Mouse (Mus musculus): ENCODE data around the gene Utp20.
"Not testable (repeated sequence)": the region's sequence is repeated elsewhere in the genome, so short reads cannot be mapped to it uniquely, and the experiment has no call there.

Utp20 gene

DNA sequence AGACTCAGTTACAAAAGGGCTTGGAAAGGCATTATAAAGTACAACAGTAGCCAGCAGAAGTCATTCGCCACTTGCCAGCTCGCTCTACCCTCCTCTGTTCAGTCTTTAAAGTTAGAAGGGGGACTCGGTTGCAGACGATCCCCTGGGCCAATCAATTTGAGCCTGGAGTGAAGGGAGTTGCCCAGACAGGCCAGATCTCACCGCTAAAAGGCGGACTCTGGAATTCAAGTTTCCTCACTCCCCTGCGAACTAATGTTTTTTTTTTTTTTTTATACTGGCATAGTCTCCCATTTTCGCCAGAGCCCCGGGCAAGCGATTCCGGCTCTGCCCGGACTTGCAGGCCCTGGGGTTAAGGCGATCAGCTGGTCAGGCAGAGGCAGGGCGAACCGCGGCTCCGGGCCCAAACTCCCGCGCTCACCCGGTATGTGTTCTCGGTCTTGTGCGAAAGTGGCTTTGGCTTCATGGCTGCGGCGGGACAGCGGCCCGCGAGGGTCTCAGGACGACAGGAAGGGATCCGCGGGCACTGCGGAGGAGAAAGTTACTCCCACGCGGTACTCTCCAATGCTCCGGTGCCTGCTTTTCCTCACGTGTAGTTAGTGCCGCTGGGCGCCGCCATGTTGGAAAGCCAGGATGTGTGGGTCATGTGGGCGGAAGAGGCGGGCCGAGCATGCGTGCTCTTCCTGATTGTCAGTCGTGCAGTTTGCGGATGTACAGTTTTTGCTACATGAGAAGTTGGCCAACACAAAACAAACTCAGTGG lies at the start of gene Utp20:
Utp20 (minus strand) TSS at position 617 of the 759 bp plus-strand sequence.
- DNase-seq (ENCODE audit: low spot score) = peak; percentile 83

DNA sequence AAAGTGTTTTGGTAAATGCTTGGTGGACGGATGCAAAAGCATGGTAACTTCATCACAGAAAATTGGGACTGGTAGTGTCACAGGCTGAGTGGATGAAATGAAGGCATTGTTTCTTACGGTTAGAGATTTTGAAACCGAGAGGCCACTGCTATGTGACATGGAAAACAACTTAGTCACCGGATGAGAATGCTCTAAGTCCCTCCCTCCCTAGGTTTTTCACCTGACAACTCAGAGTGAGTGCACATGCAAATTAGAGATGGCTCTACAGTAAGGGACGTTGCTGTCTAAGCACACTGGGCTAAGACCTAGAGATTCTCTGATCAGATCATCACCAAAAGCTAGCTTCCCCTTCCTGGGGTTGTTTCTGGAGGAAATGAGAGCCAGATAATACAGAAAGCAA lies 48.3 kb upstream of the Utp20 start:
- DNase-seq (ENCODE audit: low spot score) = no peak

DNA sequence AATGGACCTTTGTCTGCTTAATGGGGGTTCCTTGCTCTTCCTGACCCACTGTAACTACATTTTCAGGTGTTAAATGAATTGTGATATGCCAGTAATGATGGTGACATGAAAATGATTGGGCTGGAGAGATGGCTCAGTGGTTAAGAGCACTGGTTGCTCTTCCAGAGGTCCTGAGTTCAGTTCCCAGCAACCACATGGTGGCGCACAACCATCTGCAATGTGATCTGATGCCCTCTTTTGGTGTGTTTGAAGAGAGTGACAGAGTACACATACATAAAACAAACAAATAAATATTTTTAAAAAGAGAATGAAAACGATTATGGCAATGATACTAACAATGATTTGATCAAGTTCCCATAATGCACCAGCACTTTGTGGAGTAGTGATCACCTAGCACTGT lies 39.4 kb upstream of the Utp20 start:
- DNase-seq (ENCODE audit: low spot score) = no peak

DNA sequence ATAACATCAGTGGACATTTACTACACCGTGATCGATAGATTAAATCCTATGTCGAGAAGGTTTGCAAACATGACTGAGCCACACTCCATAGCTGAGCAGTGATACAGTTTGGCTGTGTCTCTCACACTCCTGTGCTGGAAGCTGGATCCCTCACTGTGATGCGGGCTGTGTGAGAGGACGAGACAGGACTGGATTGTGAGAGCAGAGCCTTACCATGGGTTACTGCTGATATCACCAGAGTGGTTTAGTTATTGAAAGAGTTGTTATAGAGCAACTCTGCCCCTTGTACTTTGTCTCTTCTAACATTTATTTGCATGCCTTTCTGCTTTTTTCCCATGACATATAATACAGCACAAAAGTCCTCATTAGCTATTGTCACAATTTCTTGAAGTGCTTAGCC lies 35.7 kb upstream of the Utp20 start:
- no peak for DNase-seq (ENCODE audit: low spot score)

DNA sequence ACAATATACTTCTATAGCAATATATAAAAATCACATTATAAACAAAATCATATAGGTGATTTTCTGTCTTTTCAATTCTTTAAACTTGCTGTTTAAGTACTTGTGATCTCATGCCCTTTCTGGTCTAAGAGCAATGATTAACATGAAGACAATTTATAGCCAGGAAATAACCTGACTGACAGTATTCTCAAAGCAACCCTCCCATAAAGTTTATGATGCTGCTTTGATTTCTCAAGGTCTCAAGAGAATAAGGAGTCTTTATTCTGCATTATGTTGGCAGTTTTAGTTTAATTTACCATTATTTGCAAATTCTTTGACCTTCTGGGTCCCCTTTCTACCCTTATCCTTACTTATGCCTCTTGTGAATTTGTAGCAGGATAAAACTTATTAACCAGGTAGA lies 34.8 kb upstream of the Utp20 start:
- DNase-seq (ENCODE audit: low spot score) = no peak

DNA sequence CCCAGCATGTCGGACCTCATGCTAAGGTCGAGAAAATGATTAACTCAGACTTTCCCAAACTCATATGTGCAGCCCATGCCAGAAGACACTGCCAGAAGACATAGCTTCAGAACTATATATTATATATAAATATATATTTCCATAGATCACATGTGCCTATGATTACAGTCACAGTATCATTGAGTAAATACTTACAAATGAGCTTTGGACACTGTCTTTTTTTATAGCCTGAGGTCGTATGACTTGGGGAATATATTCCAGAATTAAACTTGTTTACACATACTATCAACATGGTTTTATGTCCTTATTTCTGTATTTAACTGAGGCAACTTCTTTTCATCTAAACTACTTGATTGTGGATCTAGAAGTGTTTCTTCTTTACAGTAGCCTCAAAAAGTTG lies 34.3 kb upstream of the Utp20 start:
- no peak for DNase-seq (ENCODE audit: low spot score)

DNA sequence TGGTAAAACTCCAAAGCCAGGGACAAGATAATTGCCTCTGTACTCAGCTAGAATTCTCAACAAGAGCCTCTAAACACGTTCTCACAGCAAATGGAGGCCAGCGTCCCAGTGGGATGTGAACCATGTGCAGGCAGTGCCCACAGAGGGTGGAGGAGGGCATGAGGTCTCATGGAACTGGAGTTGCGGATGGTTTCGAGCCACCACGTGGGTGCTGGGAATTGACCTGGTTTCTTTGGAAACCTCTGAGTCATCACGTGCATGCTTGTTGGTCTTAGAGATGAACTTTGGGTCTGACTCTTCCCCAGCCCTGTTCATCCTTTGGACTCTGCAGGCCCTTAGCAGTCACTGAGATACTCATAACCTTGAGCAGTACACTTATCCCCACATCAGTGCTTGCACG lies 26.7 kb upstream of the Utp20 start:
- DNase-seq (ENCODE audit: low spot score) = no peak

DNA sequence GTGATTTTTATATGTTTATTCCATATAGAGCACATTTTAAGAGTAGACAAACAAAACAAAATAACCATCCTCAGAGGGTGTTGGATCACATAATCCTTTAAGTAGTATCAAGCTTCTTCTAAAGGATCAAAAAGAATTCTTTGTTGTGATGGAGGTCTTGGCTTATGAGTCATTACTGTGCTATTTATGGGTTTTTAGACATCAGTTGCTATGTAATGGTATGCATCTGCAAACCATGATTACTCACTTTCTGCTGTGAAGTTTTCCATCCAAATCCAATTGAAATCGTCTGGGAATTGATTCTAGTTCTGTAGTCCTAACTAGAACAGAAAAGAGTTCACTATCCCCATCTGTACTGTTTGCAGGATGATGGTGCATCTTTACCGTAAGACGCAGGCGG lies 23.4 kb upstream of the Utp20 start:
- DNase-seq (ENCODE audit: low spot score) = no peak

DNA sequence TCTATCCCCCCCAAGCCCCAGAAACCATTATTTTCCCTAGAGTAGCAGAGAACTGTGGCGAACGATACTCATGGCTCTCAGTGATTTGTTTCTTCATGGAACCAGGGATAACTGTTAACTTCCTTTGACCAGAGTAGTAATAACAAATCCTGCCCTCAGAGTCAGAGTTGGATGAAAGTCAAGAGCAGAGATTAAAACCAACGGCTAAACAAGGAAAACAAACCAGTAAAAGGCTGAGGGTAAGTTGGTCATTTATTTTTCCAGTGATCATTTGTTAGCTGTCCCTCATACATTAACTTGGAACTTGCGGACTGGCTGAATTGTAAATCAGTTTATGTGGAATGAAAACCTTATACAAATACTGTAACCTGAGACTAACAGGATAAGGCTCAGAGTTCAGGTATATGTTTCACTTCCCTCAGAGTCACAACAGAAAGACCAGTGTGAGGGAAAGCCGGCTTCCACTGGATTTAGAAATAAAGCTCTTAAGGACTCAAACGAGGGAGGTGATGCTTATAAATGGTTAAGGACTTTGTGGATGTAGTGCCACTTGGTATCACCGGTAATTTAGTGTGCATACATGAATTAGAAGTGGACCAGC lies 22.4 kb upstream of the Utp20 start:
- no peak for DNase-seq (ENCODE audit: low spot score)

DNA sequence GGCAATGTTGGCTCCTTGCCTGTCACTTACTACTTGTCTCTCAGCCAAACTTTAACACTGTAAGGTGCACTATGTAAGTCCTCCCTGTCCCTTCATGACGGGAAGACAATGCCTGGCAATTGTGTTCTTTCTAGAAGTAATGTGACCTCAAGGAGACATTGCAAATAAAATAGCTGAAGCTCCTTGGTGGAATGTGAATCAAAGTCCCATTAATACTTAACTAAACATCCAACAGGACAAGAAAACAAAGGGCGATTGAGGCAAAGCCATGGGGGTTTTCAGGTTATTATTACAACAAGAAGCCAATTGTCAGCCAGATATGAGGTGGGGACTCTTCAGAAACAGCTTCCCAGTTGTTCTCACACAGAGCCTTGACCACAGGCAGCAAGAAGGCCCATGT lies 7.6 kb upstream of the Utp20 start:
- DNase-seq (ENCODE audit: low spot score) = no peak

DNA sequence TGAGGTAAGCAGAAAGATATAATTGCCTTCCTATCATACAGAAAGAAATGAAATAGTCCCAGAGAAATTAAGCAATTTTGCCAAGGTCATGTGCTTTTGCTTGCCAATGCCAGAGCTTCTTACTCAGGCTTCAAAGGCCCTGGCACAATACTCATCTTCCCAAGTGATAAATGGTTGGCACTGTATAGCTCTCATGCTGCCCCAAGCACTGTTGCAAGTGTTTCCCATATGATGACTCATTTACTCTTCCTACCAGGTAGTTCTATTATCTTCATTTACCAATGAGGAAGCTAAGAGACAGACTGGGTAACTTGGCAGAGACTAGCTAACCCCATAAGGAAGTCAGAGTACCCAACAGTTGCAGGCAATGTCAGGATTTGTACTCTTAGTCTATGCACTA lies 1.8 kb upstream of the Utp20 start:
- DNase-seq (ENCODE audit: low spot score) = no peak

DNA sequence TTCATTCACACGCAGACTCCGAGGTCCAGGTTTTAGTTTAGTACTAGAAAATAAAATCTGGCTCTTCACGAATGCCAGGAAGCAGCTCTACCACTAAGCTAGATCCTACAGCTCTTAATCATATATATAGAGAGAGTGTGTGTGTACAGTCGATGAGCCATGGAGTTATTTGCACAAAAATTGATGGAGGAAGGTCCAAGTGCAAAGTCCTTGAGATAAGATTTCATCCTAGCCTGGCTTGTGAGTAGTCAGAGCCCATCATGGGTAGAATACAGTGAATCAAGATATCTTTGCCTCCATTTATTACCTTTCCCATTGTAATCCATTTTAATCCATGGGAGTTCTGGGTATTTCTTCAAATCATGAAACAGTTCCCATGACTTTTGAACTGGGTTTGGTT lies 992 bp upstream of the Utp20 start:
- no peak for DNase-seq (ENCODE audit: low spot score)

DNA sequence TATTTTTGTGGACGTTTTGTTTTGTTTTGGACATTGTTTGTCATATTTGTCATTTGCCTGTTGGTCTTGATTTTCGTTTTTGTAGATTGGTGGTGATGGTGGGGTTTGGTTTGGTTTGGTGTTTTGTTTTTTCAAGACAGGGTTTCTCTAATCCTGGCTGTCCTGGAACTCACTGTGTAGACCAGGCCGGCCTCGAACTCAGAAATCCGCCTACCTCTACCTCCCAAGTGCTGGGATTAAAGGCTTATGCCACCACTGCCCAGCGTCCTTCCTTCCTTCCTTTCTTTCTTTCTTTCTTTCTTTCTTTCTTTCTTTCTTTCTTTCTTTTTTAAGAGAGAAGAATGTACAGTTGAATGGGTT lies 323 bp upstream of the Utp20 start:
- DNase-seq (ENCODE audit: low spot score) = not testable (repeated sequence)

DNA sequence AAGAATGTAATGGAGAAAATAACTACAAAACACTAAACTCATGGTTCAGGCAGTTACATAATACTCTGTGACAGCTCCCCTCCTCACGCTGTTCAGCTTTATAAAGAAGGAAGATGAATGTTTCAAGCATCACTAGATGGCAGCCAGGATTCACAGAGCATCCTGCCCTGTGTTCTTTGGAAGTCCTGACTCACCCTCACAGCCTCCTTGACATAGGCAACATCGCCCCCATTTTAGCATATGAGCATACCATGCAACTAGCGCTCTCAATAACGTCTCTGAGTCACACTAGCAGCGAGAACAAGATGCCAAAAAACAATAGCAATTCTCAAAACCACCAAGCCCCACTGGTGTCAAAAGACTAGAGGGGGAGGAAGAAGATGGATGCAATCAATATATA lies 9.3 kb downstream of the Utp20 start:
- no peak for DNase-seq (ENCODE audit: low spot score)

DNA sequence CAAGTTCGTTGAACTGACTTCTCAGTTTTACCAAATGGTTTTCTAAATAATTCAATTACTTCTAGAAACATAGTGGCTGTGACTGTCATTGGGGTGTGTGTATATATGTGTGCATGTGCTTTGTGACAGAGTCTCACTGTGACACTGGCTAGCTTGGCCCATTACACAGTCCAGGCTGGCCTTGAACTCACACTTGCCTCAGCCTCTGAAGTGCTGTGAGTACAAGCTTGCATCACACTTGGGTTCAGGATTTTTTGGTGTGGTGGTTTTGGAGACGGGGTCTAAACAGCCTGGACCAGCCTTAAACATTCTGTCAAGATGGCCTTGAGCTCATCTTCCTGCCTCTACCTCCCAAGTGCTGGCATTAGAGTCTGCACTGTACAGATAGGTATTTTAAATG lies 11.3 kb downstream of the Utp20 start:
- no peak for DNase-seq (ENCODE audit: low spot score)

DNA sequence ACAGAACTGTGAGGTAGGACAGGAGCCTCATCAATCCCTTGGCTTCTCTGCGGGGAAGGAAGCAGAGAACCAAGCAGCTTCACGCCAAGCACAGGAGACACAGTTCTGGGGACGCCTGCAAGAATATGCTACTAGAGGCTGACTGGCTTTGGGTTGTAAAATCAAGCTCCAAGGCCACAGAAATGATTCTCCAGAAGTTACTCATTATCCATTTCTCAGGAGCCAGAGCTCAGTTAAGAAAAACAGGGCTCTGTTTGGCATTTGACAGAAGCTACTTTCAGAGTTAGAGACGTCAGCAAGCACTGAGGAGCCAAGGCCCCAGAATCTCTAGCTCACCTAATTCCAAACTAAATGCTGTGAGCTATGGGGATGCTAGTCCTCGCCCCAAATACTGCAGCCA lies 14.9 kb downstream of the Utp20 start:
- no peak for DNase-seq (ENCODE audit: low spot score)

DNA sequence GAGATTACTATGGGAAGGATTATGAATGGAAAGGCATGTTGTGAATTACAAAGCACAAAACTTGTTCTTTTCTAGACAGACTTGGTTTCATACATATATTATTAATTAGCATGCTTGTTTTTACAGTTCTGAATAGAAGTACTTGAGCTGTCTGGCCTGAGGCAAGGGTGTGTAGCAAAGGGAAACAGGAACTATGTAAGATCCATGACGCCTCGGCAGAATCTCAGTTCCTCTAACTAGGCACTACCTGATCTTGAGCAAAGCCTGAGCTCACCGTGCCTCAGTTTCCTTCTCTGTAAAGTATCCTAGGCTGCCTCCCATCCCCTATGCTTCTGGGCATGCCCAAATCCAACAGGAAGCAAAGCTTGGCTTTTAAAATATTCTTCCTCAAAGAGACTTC lies 24.4 kb downstream of the Utp20 start:
- no peak for DNase-seq (ENCODE audit: low spot score)

DNA sequence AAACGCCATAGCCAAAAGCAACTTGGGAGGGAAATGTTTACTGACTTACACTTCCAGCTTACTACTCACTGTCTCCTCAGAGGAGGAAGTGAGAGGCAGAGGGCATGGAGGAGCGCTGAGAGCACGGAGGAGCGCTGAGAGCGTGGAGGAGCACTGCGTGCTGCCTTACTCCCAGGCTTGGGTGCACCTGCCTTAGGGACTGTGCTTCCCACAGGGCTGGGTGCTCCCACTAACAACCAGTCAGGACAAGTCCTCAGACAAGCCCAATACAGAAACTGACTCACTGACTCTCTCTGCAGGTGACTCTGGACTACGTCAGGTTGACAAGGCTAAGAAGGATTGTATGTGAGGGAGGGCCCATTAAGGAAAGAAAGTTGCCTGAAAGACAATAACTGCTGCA lies 27.2 kb downstream of the Utp20 start:
- DNase-seq (ENCODE audit: low spot score) = no peak

DNA sequence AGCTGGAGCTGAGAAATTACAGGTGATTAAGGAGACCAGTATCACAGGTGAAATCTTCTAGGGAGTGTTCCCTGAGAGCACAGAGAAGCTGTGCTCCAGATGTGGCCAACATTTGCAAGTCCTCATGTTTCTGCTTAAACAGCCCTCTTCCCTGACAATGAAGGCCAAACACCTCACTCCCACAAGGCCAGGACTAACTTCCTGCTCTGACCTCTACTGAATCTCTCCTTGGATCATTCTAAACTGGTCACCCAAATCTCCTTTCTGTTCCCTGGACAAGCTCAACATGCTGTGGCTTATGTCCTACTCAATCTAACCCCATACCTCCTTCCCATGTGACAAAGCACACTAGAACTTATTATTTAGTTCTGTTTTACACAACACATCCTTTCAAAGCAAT lies 29.2 kb downstream of the Utp20 start:
- DNase-seq (ENCODE audit: low spot score) = no peak

DNA sequence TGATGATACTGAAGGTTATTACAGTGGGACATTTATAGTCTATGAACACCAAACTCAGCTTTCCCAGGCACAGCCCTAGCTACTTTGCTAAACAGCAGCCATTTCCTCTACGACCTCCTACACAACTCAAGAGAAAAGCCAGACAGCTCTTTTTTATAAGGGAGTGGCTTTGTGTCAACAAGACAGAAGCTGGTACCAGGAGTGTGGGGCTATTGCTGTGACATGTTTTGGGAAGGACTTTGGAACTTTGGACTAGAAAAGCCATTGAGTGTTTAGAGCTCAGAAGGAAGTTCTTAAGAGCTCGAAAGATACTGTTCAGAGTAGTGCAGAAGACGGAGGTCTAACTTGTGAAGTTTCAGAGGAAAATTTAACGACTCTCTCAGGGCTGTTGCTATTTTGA lies 29.7 kb downstream of the Utp20 start:
- no peak for DNase-seq (ENCODE audit: low spot score)

DNA sequence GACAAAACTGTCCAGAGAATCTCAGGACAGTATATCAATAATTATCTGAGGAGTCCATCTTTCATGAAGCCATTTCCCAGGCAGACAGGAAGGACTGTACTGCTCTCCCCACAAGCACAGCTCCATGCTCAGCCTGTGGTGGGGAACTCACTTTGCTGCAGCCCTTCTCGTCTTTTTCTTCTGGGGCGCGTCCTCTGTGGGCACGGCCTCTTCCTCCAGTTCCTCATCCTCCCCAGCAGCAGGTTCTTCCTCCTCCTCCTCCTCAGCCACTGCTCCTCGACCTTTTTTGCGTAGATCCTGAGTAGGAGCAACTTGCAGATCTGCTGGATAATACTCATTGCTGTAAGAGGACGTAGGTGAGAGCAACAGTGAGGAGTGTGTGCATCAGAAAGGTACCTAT lies 31.4 kb downstream of the Utp20 start:
- no peak for DNase-seq (ENCODE audit: low spot score)

DNA sequence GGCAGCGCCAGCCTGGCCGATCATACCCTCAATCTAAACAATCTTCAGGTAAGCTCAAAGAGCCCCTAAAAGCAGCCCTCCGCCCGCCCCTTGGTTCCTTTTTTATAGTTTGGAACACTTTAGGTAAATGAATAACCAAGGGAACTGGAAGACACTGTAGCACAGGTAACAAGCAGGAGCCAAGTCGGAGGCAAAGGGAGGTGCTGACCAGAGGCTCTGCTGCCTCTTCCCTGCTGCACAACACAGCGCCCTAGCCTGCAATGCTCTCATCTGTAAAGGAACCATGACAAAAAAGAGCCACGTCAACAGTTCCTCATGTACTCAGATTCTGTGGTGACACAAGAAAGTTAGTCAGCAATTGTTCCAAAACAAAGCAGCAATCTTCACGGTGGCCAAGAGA lies 32.0 kb downstream of the Utp20 start:
- no peak for DNase-seq (ENCODE audit: low spot score)

DNA sequence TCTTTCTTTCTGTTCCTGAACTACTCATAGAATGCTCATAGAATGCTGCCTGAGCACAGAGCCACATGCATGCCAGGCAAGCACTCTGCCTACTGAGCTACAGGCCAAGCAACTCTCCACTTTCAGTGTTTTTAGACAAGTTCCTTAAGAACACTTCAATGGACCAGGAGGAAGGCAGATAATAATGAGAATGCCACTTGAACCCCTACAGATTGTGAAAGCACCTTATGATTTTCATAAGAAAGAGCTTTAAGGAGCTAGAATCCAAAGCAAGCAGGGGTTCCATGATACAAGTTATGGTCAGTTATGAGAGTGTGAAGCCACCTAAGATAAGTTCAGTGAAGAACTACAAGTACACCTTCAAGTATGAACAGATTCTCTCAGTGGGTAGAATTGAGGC lies 32.9 kb downstream of the Utp20 start:
- peak; percentile 65 for DNase-seq (ENCODE audit: low spot score)

DNA sequence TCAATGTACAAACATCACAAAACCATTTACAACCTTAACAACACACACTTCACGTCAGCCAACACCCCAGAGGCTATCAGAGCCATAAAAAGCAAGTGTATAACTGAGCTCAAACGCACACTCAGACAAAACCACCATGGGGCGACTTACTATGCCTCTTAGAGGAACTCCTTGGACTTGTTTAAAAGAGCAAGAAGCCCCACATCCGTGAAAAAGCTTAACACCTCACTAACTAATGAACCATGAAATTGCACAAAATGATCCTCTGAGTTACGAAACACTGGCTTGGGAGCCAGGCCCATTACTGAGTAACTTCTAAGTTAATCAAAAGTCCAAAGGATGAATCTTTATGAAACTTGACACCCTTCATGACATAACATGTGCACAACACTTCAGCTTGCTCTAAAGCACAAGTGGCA lies 42.1 kb downstream of the Utp20 start:
- DNase-seq (ENCODE audit: low spot score) = no peak
